Mouse (Mus musculus) hindbrain, postnatal 0 days (tissue): ENCODE data around the gene Gm10282. TPM values are rescaled to one million over a fixed set of nuclear protein-coding genes. Genes with fewer than 3 reads are reported as not detected.
A peak's percentile ranks its signal among the peaks of the same experiment; 100 is the strongest.

Source experiments
- ATAC-seq: fragments of 200-750 bp; cut with Nextera tagmentation; 2 replicates; pipeline ENCODE4 v1.8.0; 2017; ENCODE audit warnings: mild to moderate bottlenecking, moderate TSS enrichment, moderate library complexity
- DNase-seq: peaks from one replicate; pipeline ENCODE4 v3.0.0-alpha.2; 2015; ENCODE audit warnings: low spot score
- H3K27ac ChIP-seq: fragments of 300-500 bp; sonication (generic); 2 replicates; pipeline ENCODE4 v1.5.1; 2014; ENCODE audit warnings: mild to moderate bottlenecking
- H3K27me3 ChIP-seq: fragments of 300-500 bp; sonication (generic); 2 replicates; pipeline ENCODE4 v1.6.1; 2014; ENCODE audit warnings: low read length, mixed read lengths; ENCODE audit not compliant: insufficient read depth
- H3K36me3 ChIP-seq: fragments of 300-500 bp; sonication (generic); 2 replicates; pipeline ENCODE4 v1.6.1; 2014; ENCODE audit warnings: low read length, mixed read lengths; ENCODE audit not compliant: insufficient read depth
- H3K4me1 ChIP-seq: fragments of 300-500 bp; sonication (generic); 2 replicates; pipeline ENCODE4 v1.6.1; 2014; ENCODE audit warnings: antibody characterized with exemption, low read length, mixed read lengths; ENCODE audit not compliant: insufficient read depth
- H3K4me2 ChIP-seq: fragments of 300-500 bp; sonication (generic); 2 replicates; pipeline ENCODE4 v1.6.1; 2014; ENCODE audit warnings: low read depth, mild to moderate bottlenecking, low read length, moderate library complexity, mixed read lengths
- H3K4me3 ChIP-seq: fragments of 300-500 bp; sonication (generic); 2 replicates; pipeline ENCODE4 v1.5.1; 2014; ENCODE audit warnings: low read length
- H3K9ac ChIP-seq: fragments of 300-500 bp; sonication (generic); replicated peaks from 2 replicates; pipeline ENCODE4 v1.6.1; 2014; ENCODE audit warnings: mild to moderate bottlenecking, low read length, moderate library complexity, mixed read lengths
- H3K9me3 ChIP-seq: fragments of 300-500 bp; sonication (generic); 2 replicates; pipeline ENCODE4 v1.6.1; 2016; ENCODE audit warnings: low read length, mixed read lengths
- CTCF ChIP-seq: IDR thresholded peaks from 2 replicates; pipeline ENCODE4 v1.5.1; 2016; ENCODE audit warnings: antibody characterized with exemption, control low read depth, low read depth
- WGBS: fragments of 180-500 bp; shearing (Covaris S2); extraction: QIAGEN DNeasy Blood & Tissue Kit; methylation state at CpG from one replicate; pipeline ENCODE4 v1.1.7; 2014; 5-methylcytosine and 5-hydroxymethylcytosine counted together
- polyA plus RNA-seq: library from polyadenylated mRNA; unstranded; fragments of >200 nt; fragmentation: Nextera tagmentation; extraction: Ambion mirVana; gene quantifications from 2 replicates; pipeline ENCODE4 v1.2.1, GENCODE M21; 2015
- total RNA-seq: library from RNA; depleted of rRNA; stranded (reverse); fragments of >200 nt; gene quantifications from 2 replicates; pipeline ENCODE4 v1.2.3, GENCODE M21; 2014

The Gm10282 gene
- total and polyA plus RNA-seq, 2 experiments from 2014 or later: 1.5 to 12.3 TPM

GRCm38 (mm10) chr8:72324036-72324706 is 19.1 kb upstream of the Gm10282 start:
- H3K27ac ChIP-seq: no peak overlapping the region
- H3K4me1 ChIP-seq: no peaks in the 10 kb centered on the region
- H3K4me2 ChIP-seq: no peak overlapping the region
- DNase-seq (no peak), ATAC-seq (no peak)
- H3K27me3 ChIP-seq: peaks cover 17% of the 10 kb centered on the region
- 83% methylated on average over 10 of the region's 10 CpGs for WGBS
- no peak for TF ChIP-seq CTCF
- H3K36me3 ChIP-seq: no peaks in the 10 kb centered on the region
- no peak overlapping the region for H3K9ac ChIP-seq
- no peak overlapping the region for H3K4me3 ChIP-seq
- H3K9me3 ChIP-seq: no peaks in the 10 kb centered on the region

GRCm38 (mm10) chr8:72323131-72323725 is 18.2 kb upstream of the Gm10282 start:
- Histone ChIP-seq H3K4me2 (no peak overlapping the region), H3K9me3 (no peaks in the 10 kb centered on the region), H3K27me3 (peaks cover 20% of the 10 kb centered on the region), H3K4me3 (no peak overlapping the region), H3K27ac (no peak overlapping the region), H3K4me1 (no peaks in the 10 kb centered on the region), H3K36me3 (no peaks in the 10 kb centered on the region), H3K9ac (no peak overlapping the region)
- TF ChIP-seq CTCF: no peak
- DNase-seq: no peak
- 66% methylated on average over 6 of the region's 6 CpGs for WGBS
- no peak for ATAC-seq

- no peaks in the 10 kb centered on the region for H3K9me3 ChIP-seq
- H3K4me3 ChIP-seq: no peak overlapping the region
- WGBS: 74% methylated on average over 7 of the region's 7 CpGs
- DNase-seq: no peak
- no peak overlapping the region for H3K27ac ChIP-seq
- no peak overlapping the region for H3K9ac ChIP-seq
- H3K4me2 ChIP-seq: no peak overlapping the region
- no peak for TF ChIP-seq CTCF
- no peaks in the 10 kb centered on the region for H3K4me1 ChIP-seq
- no peaks in the 10 kb centered on the region for H3K36me3 ChIP-seq
- peaks cover 20% of the 10 kb centered on the region for H3K27me3 ChIP-seq
- no peak for ATAC-seq
Observed at GRCm38 (mm10) chr8:72322471-72322889, 17.4 kb upstream of the Gm10282 start.

- Histone ChIP-seq H3K36me3 (no peaks in the 10 kb centered on the region), H3K27me3 (peaks cover 20% of the 10 kb centered on the region), H3K27ac (no peak overlapping the region), H3K9ac (no peak overlapping the region), H3K9me3 (no peaks in the 10 kb centered on the region), H3K4me1 (no peaks in the 10 kb centered on the region), H3K4me3 (no peak overlapping the region), H3K4me2 (peak overlapping the region; percentile 81; the same call in 1 of the 2 replicates)
- ATAC-seq: no peak
- WGBS: 92% methylated on average over 20 of the region's 20 CpGs
- DNase-seq: no peak
- TF ChIP-seq CTCF: no peak
Observed at GRCm38 (mm10) chr8:72321635-72322441, 16.8 kb upstream of the Gm10282 start.

- Histone ChIP-seq H3K27ac (no peak overlapping the region), H3K27me3 (peaks cover 20% of the 10 kb centered on the region), H3K9me3 (no peaks in the 10 kb centered on the region), H3K4me1 (no peaks in the 10 kb centered on the region), H3K9ac (no peak overlapping the region), H3K4me2 (peak overlapping the region; percentile 81; the same call in 1 of the 2 replicates), H3K36me3 (no peaks in the 10 kb centered on the region), H3K4me3 (peak overlapping the region; percentile 53)
- TF ChIP-seq CTCF: no peak
- 64% methylated on average over 25 of the region's 25 CpGs for WGBS
- no peak for DNase-seq
- ATAC-seq: no peak
Observed at GRCm38 (mm10) chr8:72320803-72321583, 15.9 kb upstream of the Gm10282 start.
